8 mouse cellular contexts compared by ENCODE assay signal in the genomic region with DNA sequence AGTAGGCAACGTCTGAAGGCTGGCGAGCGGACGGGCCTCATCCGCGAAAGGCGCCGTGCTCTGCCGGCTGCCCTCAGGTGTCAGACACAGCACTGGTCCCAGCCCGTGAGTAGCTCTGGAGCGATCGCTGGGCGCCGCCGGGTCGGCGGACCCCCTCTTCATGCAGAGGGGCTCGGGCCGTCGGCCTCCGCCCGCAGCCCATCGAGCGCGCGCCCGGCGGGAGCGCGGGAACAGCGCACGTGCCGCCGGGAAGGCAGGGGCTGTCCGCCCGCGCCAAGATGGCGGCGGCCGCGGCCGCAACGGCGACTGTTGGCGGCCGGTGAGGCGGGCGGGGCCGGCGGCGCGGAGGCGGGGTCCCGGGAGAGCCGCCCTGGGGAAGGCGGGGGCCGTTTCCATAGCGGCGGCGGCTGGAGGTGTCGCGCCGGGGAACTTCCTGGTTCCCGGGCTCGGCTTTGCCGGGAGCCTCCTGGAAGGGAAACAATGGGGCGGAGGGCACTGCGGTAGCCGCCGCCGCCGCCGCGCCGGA. TPM values are rescaled to one million over a fixed set of nuclear protein-coding genes. Genes with fewer than 3 reads are reported as not detected.
DNase-seq lines count a peak whose midpoint lies in the region; ATAC-seq and TF ChIP-seq lines count a peak whose summit lies in the region.

A gene (plus strand): TSS at position 292 of the 526 bp plus-strand sequence.

- H3K4me1 ChIP-seq in CH12.LX (ENCODE audit: control insufficient read depth in 1 of 2, insufficient read depth in 2 of 2) = peaks cover 10 to 27% of the 10 kb centered on the region in 2 experiments; a peak in 3 of 4 replicates
- H3K4me1 ChIP-seq in forebrain, embryonic 11.5 days (replicated peaks; ENCODE audit: control insufficient read depth, insufficient read depth, low read length) = peaks cover 10% of the 10 kb centered on the region
- peaks cover 14% of the 10 kb centered on the region for H3K4me1 ChIP-seq in heart, embryonic 16.5 days (ENCODE audit: control insufficient read depth, insufficient read depth, low read length)
- peaks cover 34% of the 10 kb centered on the region for H3K4me1 ChIP-seq in liver, embryonic 15.5 days (replicated peaks)
- peaks cover 2% of the 10 kb centered on the region; the same call in 1 of the 2 replicates for H3K4me1 ChIP-seq in neural tube, embryonic 11.5 days (ENCODE audit: control insufficient read depth, insufficient read depth, low read length)
- H3K4me1 ChIP-seq in stomach, embryonic 16.5 days (ENCODE audit: control insufficient read depth, insufficient read depth, low read length) = peaks cover 18% of the 10 kb centered on the region

- TF ChIP-seq EP300 in CH12.LX (IDR thresholded peaks at IDR 0.05; ENCODE audit: low read length) = no peak

- no peak for TF ChIP-seq CTCF in CH12.LX (conservative IDR thresholded peaks at IDR 0.05 in 1 of 2, IDR thresholded peaks at IDR 0.05 in 1 of 2; ENCODE audit: low read depth in 2 of 2, low read length in 2 of 2)

- H3K9ac ChIP-seq in CH12.LX (ENCODE audit: insufficient read depth, low read depth) = peak within 1 kb of the TSS; percentile 60
- H3K9ac ChIP-seq in forebrain, embryonic 11.5 days (ENCODE audit: low read length) = peak within 1 kb of the TSS; percentile 97
- peak within 1 kb of the TSS; percentile 94 for H3K9ac ChIP-seq in heart, embryonic 16.5 days (ENCODE audit: low read length)
- H3K9ac ChIP-seq in liver, embryonic 15.5 days = peak within 1 kb of the TSS; percentile 96
- peak within 1 kb of the TSS; percentile 99 for H3K9ac ChIP-seq in neural tube, embryonic 11.5 days (ENCODE audit: low read length)
- peak within 1 kb of the TSS; percentile 92 for H3K9ac ChIP-seq in stomach, embryonic 16.5 days (ENCODE audit: low read length)

- peaks cover 0 to 2% of the 10 kb centered on the region in 2 experiments for H3K36me3 ChIP-seq in CH12.LX (replicated peaks in 1 of 2; ENCODE audit: control insufficient read depth in 1 of 2, insufficient read depth in 1 of 2, low read length in 1 of 2)
- no peaks in the 10 kb centered on the region for H3K36me3 ChIP-seq in forebrain, embryonic 11.5 days (ENCODE audit: control insufficient read depth, insufficient read depth, low read length)
- H3K36me3 ChIP-seq in heart, embryonic 16.5 days (ENCODE audit: control insufficient read depth, insufficient read depth) = no peaks in the 10 kb centered on the region
- no peaks in the 10 kb centered on the region for H3K36me3 ChIP-seq in liver, embryonic 15.5 days (replicated peaks)
- no peaks in the 10 kb centered on the region for H3K36me3 ChIP-seq in neural tube, embryonic 11.5 days (ENCODE audit: control insufficient read depth, insufficient read depth, low read length)
- H3K36me3 ChIP-seq in stomach, embryonic 16.5 days (ENCODE audit: control insufficient read depth, insufficient read depth, low read length) = no peaks in the 10 kb centered on the region

- in situ Hi-C loops in CH12.LX (cut with MboI; ENCODE audit: low pct_ligation_motif_present, low pct_unique_long_range_greater_than_20kb, low sequenced_read_pairs) = no loop called here

- peak within 1 kb of the TSS; percentile 53 to 88 (median 88) for H3K4me3 ChIP-seq in CH12.LX (replicated peaks in 1 of 3; ENCODE audit: low read depth in 2 of 3, low read length in 2 of 3, poor library complexity in 1 of 3)
- peak within 1 kb of the TSS; percentile 93 for H3K4me3 ChIP-seq in forebrain, embryonic 11.5 days (ENCODE audit: low read depth, low read length)
- peak within 1 kb of the TSS; percentile 82 for H3K4me3 ChIP-seq in heart, embryonic 16.5 days (ENCODE audit: low read length)
- peak within 1 kb of the TSS; percentile 99 for H3K4me3 ChIP-seq in liver, embryonic 15.5 days (replicated peaks)
- peak within 1 kb of the TSS; percentile 95 for H3K4me3 ChIP-seq in neural tube, embryonic 11.5 days (ENCODE audit: low read depth, low read length)
- H3K4me3 ChIP-seq in stomach, embryonic 16.5 days (replicated peaks; ENCODE audit: low read length) = peak within 1 kb of the TSS; percentile 89

- H3K9me3 ChIP-seq in CH12.LX (replicated peaks; ENCODE audit: low read length) = no peaks in the 10 kb centered on the region
- H3K9me3 ChIP-seq in forebrain, embryonic 11.5 days (ENCODE audit: control insufficient read depth, low read length) = no peaks in the 10 kb centered on the region
- H3K9me3 ChIP-seq in heart, embryonic 16.5 days (replicated peaks; ENCODE audit: control insufficient read depth, low read length) = no peaks in the 10 kb centered on the region
- no peaks in the 10 kb centered on the region for H3K9me3 ChIP-seq in liver, embryonic 15.5 days (replicated peaks)
- H3K9me3 ChIP-seq in neural tube, embryonic 11.5 days (ENCODE audit: control insufficient read depth, low read length) = no peaks in the 10 kb centered on the region
- no peaks in the 10 kb centered on the region for H3K9me3 ChIP-seq in stomach, embryonic 16.5 days (replicated peaks; ENCODE audit: control insufficient read depth, low read length)

- H3K27me3 ChIP-seq in CH12.LX (replicated peaks) = no peaks in the 10 kb centered on the region
- H3K27me3 ChIP-seq in forebrain, embryonic 11.5 days (ENCODE audit: control insufficient read depth, insufficient read depth, low read length) = no peaks in the 10 kb centered on the region; the same call in 1 of the 2 replicates
- no peaks in the 10 kb centered on the region for H3K27me3 ChIP-seq in heart, embryonic 16.5 days (ENCODE audit: control insufficient read depth, insufficient read depth, low read length)
- no peaks in the 10 kb centered on the region for H3K27me3 ChIP-seq in liver, embryonic 15.5 days
- no peaks in the 10 kb centered on the region for H3K27me3 ChIP-seq in neural tube, embryonic 11.5 days (ENCODE audit: control insufficient read depth, insufficient read depth, low read length)
- H3K27me3 ChIP-seq in stomach, embryonic 16.5 days (ENCODE audit: control insufficient read depth, insufficient read depth, low read length) = no peaks in the 10 kb centered on the region

- TF ChIP-seq POLR2A in CH12.LX (IDR thresholded peaks at IDR 0.05; ENCODE audit: low read depth, low read length) = peak; percentile 62

- dilution Hi-C loops in CH12.LX (cut with MboI; ENCODE audit: extremely low pct_ligation_motif_present, extremely low pct_unique_long_range_greater_than_20kb, low sequenced_read_pairs) = no loop called here

- peak within 1 kb of the TSS; percentile 89 for H3K4me2 ChIP-seq in CH12.LX (ENCODE audit: insufficient read depth, low read depth, poor library complexity, severe bottlenecking)
- peak within 1 kb of the TSS; percentile 66 for H3K4me2 ChIP-seq in forebrain, embryonic 11.5 days (ENCODE audit: low read depth, low read length, severe bottlenecking)
- peak within 1 kb of the TSS; percentile 85 for H3K4me2 ChIP-seq in heart, embryonic 16.5 days (ENCODE audit: low read depth, low read length)
- H3K4me2 ChIP-seq in liver, embryonic 15.5 days = peak within 1 kb of the TSS; percentile 93
- peak within 1 kb of the TSS; percentile 56 for H3K4me2 ChIP-seq in neural tube, embryonic 11.5 days (ENCODE audit: low read depth)
- H3K4me2 ChIP-seq in stomach, embryonic 16.5 days (ENCODE audit: low read depth, low read length) = peak within 1 kb of the TSS; percentile 51

- peak; percentile 87 for ATAC-seq in forebrain, embryonic 11.5 days (replicated peaks; ENCODE audit: low FRiP score)
- peak; percentile 93 for ATAC-seq in heart, embryonic 16.5 days (replicated peaks; ENCODE audit: extremely low read depth, insufficient read depth, low FRiP score)
- peak; percentile 94 for ATAC-seq in liver, embryonic 15.5 days (ENCODE audit: insufficient read depth)
- ATAC-seq in neural tube, embryonic 11.5 days (ENCODE audit: insufficient read depth, low FRiP score, low TSS enrichment) = peak; percentile 85
- peak; percentile 92 for ATAC-seq in stomach, embryonic 16.5 days (ENCODE audit: insufficient read depth, low FRiP score)

- under 1% methylated on average over 73 of the region's 75 CpGs for WGBS in forebrain, embryonic 11.5 days
- WGBS in heart, embryonic 16.5 days = under 1% methylated on average over 62 of the region's 75 CpGs
- under 1% methylated on average over 75 of the region's 75 CpGs for WGBS in liver, embryonic 15.5 days (ENCODE audit: insufficient replicate concordance)
- WGBS in neural tube, embryonic 11.5 days = 1% methylated on average over 73 of the region's 75 CpGs
- under 1% methylated on average over 66 of the region's 75 CpGs for WGBS in stomach, embryonic 16.5 days

- no peak for TF ChIP-seq RAD21 in CH12.LX (IDR thresholded peaks at IDR 0.05; ENCODE audit: low read depth, low read length)

- peaks cover 11% of the 10 kb centered on the region for H3K79me2 ChIP-seq in CH12.LX (replicated peaks; ENCODE audit: control insufficient read depth, extremely low read depth, insufficient read depth, poor library complexity, severe bottlenecking)

- H3K27ac ChIP-seq in CH12.LX (ENCODE audit: insufficient read depth, low read depth) = peak within 1 kb of the TSS; percentile 51
- peak within 1 kb of the TSS; percentile 97 for H3K27ac ChIP-seq in forebrain, embryonic 11.5 days (ENCODE audit: low read depth, low read length)
- peak within 1 kb of the TSS; percentile 96 for H3K27ac ChIP-seq in heart, embryonic 16.5 days (ENCODE audit: low read length)
- H3K27ac ChIP-seq in liver, embryonic 15.5 days (replicated peaks) = peak within 1 kb of the TSS; percentile 92
- peak within 1 kb of the TSS; percentile 99 for H3K27ac ChIP-seq in neural tube, embryonic 11.5 days (ENCODE audit: low read depth, low read length)
- H3K27ac ChIP-seq in stomach, embryonic 16.5 days (ENCODE audit: low read length) = peak within 1 kb of the TSS; percentile 99

- DNase-seq in CH12.LX (ENCODE audit: extremely low read depth) = peak; percentile 36
- DNase-seq in c-Kit-positive CD71-positive TER-119-negative erythroid progenitor cells, embryonic 14.5 days (ENCODE audit: low read depth) = peak; percentile 56
- DNase-seq in forebrain, embryonic 11.5 days (ENCODE audit: low spot score) = peak; percentile 88
- DNase-seq in kidney, postnatal 36 days = peak; percentile 93 to 97
- peak; percentile 89 for DNase-seq in neural tube, embryonic 11.5 days (ENCODE audit: low spot score)

TF ChIP-seq in CH12.LX, 34 proteins besides CTCF, POLR2A, EP300 and RAD21 (continues in another document):
- no peak for TF ChIP-seq ZNF384 (IDR thresholded peaks at IDR 0.05; ENCODE audit: low read depth, low read length)
- no peak for TF ChIP-seq ZKSCAN1 (IDR thresholded peaks at IDR 0.05; ENCODE audit: borderline replicate concordance, low read depth, low read length)
- peak; percentile 11; the same call in 1 of the 2 replicates for TF ChIP-seq TCF12 (IDR thresholded peaks at IDR 0.05; ENCODE audit: low read depth, low read length)

RNA-seq across cellular contexts. Expression of the gene that starts here (rescaled TPM):
- total RNA-seq in CH12.LX (2012; rRNA removed) (4.2 and 4.6 TPM in 2 replicates), CH12.LX (2014; rRNA removed) (4.1 and 4.3 TPM in 2 replicates)
- 12.1 and 14.2 TPM in 2 replicates for polyA plus RNA-seq in CH12.LX (2012; ENCODE audit: insufficient read length, low read depth)
- 12.8 and 18.3 TPM in 2 replicates for polyA plus RNA-seq in forebrain, embryonic 11.5 days (2014; fragmentation: Nextera tagmentation; extraction: Ambion mirVana)
- polyA plus RNA-seq in heart, embryonic 16.5 days (2015; fragmentation: Nextera tagmentation; extraction: Ambion mirVana) = 4.5 and 5.5 TPM in 2 replicates
- 2.5 and 3.1 TPM in 2 replicates for polyA plus RNA-seq in liver, embryonic 15.5 days (2015; fragmentation: Nextera tagmentation; extraction: Ambion mirVana)
- 12.2 and 12.9 TPM in 2 replicates for polyA plus RNA-seq in neural tube, embryonic 11.5 days (2014; fragmentation: Nextera tagmentation; extraction: Ambion mirVana)
- 9.4 and 10.4 TPM in 2 replicates for polyA plus RNA-seq in stomach, embryonic 16.5 days (2015; fragmentation: Nextera tagmentation; extraction: Ambion mirVana)

Comparison
In these comparisons a context has a peak if more than half of its experiments do, and no peak if none do; other contexts are left out.
1. Peak in every context shown above with its lines: DNase-seq, ATAC-seq, H3K4me3 ChIP-seq and H3K27ac ChIP-seq.
2. DNase-seq: peak in every context shown above with its lines; median percentile 95 in kidney, postnatal 36 days; 89 in neural tube, embryonic 11.5 days; 88 in forebrain, embryonic 11.5 days; 56 in c-Kit-positive CD71-positive TER-119-negative erythroid progenitor cells, embryonic 14.5 days; 36 in CH12.LX.